Mouse (Mus musculus) adrenal gland, adult 18-20 months (tissue): ENCODE results near the gene Gm26566. TPM values are rescaled to one million over a fixed set of nuclear protein-coding genes. Genes with fewer than 3 reads are reported as not detected.
A peak's percentile ranks its signal among the peaks of the same experiment; 100 is the strongest.
"Not testable (repeated sequence)": the region's sequence is repeated elsewhere in the genome, so short reads cannot be mapped to it uniquely, and the experiment has no call there.

ENCODE experiments used
- DNase-seq, 2 experiments: peaks; one replicate each; pipeline ENCODE4 v3.0.0; 2021 to 2022; ENCODE audit warnings: low spot score in 2 of 2
- total RNA-seq, 2 experiments: library from RNA; stranded (reverse); gene quantifications; 1 replicate in 1 of 2; 2 replicates in 1 of 2; pipeline ENCODE4 v1.2.3; 2021

Gene Gm26566
- total RNA-seq, 2 experiments from 2014 or later = 0.40 TPM; not detected in 1

DNA sequence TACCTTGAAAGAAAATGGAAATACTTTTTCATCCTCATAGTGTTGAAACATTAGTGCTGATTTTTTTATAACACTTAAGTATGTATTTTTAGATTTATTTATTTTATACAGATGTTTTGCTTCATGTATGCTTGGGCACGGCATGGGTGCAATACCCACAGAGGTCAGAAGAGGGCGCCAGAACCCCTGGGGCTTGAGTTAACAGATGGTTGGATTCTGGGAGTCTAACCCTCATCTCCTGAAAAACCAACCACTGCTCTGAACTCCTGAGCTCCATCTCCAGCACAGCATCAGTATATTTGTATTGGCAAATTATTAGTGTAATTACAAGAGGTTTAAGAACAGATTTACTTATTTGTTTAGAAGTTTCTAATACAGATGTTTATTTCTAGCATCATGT lies 16.9 kb downstream of the Gm26566 start:
- peak; percentile 70 to 78 for DNase-seq

GRCm38 (mm10) chr4:88739036-88739435 lies 17.4 kb downstream of the Gm26566 start:
- DNase-seq = no peak

DNA sequence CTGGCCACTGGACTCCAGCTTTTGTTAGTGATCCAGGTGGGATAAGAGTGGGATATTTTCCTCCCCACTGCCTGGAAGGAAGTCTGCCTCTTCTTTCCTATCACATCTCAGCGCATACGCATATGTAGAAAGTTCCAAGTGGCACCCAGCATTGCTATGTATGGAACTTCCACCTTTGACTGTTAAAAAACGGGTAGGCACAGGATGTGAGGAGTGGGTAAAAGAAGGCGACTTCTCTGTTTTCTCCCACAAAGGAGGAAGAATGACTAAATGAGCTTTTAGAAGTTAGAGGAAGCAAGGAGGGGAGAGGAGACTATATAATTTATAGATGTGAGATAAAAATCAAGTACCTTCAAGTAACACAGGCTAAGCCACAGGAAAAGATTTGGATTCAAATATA lies 19.8 kb downstream of the Gm26566 start:
- no peak for DNase-seq

- no peak for DNase-seq
Measured at GRCm38 (mm10) chr4:88742771-88743371, 21.3 kb downstream of the Gm26566 start.

DNA sequence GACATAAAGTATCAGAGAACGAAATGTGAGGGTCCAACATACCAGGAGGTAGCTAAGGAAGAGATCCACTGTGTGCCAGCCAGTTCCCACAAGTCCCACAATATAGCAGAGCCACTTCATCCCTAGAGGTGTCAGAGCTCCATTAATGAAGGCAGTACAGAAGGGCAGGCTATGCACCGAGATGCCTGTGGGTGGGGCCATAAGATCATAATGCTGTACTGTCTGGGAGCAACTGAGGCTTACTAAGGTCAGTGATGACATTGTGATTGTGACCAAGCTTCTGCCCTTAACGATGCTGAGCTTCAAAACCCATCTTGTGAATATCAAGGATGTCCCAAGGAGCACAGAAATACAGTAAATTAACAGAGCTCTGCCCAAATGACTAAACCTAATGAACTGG lies 22.6 kb downstream of the Gm26566 start:
- no peak for DNase-seq

DNA sequence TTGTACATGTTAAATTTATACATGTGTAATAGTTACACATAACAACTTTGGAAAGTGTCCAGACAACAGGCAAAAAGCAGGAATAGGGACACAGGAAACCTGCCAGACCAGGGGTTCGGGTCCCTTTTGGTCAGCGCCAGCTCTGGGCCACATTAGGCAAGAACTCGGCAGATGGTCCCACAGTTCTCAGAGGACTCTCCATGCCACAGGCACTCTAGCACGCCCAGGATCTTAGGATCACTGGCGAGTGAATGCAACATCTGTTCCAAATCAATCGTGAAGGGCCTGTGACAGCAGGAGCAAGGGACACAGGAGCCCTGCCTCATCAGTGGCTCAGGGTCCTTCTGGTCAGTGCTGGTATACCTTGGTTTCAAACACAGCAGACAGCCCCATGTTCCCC lies 28.3 kb downstream of the Gm26566 start:
- DNase-seq = no peak

GRCm38 (mm10) chr4:88754818-88755340 lies 33.3 kb downstream of the Gm26566 start, which contains the start of gene Gm13271:
TSS of gene Gm13271 (plus strand) at chr4:88754868.
- peak; percentile 70 to 75 for DNase-seq

DNA sequence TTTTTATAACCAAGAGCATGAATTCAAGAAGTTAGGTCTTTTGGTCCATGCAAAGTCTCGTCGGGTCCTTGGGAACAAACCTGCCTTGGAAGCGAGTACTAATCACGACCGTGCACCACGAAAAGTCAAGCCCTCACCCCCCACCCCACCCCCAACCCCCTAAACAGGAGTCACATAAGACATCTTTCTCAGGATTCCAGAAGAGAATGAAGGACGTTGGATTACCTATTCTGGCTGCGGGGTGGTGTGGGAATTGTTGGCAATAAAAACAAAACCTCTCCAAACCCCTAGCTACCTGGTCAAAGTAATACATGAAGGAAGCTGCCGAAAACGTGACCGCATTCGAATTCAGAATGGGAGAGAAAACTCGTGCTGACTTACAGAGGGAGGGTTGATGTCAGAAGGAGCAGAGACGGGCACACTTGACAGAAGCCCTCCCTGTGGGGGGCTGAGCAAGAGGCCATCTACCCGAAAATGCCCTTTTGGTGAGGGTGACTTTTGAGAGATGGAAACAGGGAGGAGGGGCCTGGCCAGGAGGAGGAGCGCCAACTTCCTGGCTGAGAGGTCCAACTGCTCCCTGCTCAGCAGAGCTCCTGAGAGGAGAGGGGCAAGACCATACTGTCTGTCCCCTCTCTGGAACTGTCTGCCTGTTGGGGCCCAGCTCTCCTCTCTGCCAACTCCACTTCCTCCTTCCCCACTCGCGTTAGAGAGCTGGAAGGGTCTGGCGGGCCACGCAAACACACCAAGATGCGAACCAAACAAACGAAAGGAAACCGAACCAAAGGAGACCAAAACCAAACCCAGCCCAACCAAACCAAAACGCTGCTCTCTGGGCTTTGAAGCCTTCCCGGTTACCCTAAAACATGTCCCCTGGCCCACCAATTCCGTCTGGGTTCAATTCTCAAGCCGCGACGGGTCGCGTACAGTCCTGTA lies 35.2 kb downstream of the Gm26566 start:
- DNase-seq = peak; percentile 8 to 21

DNA sequence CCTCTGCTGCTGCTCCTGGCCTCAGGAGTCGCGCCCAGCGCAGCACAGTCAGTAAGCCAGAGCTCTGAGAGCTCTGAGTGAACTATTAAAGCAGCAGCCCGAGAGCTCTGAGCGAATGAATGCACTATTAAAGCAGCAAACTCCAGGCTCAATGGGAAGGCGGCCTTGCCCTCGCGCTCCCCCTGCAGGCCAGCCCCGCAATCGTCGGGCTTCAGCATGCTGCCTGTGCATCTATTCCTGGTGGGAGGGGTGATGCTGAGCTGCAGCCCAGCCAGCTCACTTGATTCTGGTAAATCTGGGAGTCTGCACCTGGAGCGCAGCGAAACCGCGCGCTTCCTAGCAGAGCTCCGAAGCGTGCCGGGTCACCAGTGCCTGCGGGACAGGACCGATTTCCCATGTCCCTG lies 36.0 kb downstream of the Gm26566 start:
- peak; percentile 86 to 90 for DNase-seq

GRCm38 (mm10) chr4:88758751-88759150 lies 37.1 kb downstream of the Gm26566 start:
- not testable (repeated sequence) for DNase-seq

DNA sequence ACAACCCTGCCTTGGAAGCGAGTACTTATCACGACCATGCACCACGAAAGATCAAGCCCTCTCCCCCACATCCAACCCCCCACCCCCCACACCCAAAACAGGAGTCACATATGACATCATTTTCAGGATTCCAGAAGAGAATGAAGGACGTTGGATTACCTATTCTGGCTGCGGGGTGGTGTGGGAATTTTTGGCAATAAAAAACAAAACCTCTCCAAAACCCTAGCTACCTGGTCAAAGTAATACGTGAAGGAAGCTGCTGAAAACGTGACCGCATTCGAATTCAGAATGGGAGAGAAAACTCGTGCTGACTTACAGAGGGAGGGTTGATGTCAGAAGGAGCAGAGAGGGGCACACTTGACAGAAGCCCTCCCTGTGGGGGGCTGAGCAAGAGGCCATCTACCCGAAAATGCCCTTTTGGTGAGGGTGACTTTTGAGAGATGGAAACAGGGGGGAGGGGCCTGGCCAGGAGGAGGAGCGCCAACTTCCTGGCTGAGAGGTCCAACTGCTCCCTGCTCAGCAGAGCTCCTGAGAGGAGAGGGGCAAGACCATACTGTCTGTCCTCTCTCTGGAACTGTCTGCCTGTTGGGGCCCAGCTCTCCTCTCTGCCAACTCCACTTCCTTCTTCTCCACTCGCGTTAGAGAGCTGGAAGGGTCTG lies 38.1 kb downstream of the Gm26566 start, which contains the start of gene Gm13283:
TSS of gene Gm13283 (plus strand) at position 510 of the 659 bp plus-strand sequence.
- DNase-seq = peak in 1 of 2 experiments; percentile 16

DNA sequence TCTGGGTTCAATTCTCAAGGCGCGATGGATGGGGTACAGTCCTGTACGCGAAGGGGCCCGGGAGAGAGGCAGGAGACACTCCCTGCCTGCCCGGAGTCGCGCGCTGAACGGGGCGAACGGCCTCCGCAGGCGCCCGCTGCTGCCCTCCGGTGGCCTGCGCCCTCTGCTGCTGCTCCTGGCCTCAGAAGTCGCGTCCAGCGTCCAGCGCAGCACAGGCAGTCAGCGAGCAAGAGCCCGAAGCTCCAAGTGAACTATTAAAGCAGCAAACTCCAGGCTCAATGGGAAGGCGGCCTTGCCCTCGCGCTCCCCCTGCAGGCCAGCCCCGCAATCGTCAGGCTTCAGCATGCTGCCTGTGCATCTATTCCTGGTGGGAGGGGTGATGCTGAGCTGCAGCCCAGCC lies 38.8 kb downstream of the Gm26566 start:
- peak; percentile 57 to 67 for DNase-seq

- peak; percentile 65 to 71 for DNase-seq
Measured at GRCm38 (mm10) chr4:88761776-88762175, 40.2 kb downstream of the Gm26566 start.

GRCm38 (mm10) chr4:88762341-88762740 lies 40.7 kb downstream of the Gm26566 start:
- DNase-seq = peak in 1 of 2 experiments; percentile 15

- peak; percentile 37 for DNase-seq
Measured at GRCm38 (mm10) chr4:88763384-88764018, 41.9 kb downstream of the Gm26566 start.

Other genes starting within 250 kb of the Gm26566 start
- not detected for gene Ifnb1, start 199.0 kb upstream of the Gm26566 start, total RNA-seq
- not detected for gene Ifna15, start 163.6 kb upstream of the Gm26566 start, total RNA-seq
- gene Ifna14, start 150.0 kb upstream of the Gm26566 start, total RNA-seq = not detected
- not detected for gene Ifna9, start 129.4 kb upstream of the Gm26566 start, total RNA-seq
- not detected for gene Ifna12, start 118.4 kb upstream of the Gm26566 start, total RNA-seq
- not detected for gene C87499, start 87.4 kb upstream of the Gm26566 start, total RNA-seq
- not detected for gene Ifna13, start 77.3 kb upstream of the Gm26566 start, total RNA-seq
- gene Ifna16, start 44.9 kb upstream of the Gm26566 start, total RNA-seq = not detected
- gene Ifna2, start 37.9 kb upstream of the Gm26566 start, total RNA-seq = not detected
- not detected for gene Ifnab, start 30.4 kb upstream of the Gm26566 start, total RNA-seq
- gene Klhl9, start 660 bp downstream of the Gm26566 start, total RNA-seq = 10 to 100 TPM; 77.8 to 85.0 TPM
- not detected for gene Gm13271, start 33.1 kb downstream of the Gm26566 start, total RNA-seq
- gene Gm13283, start 38.3 kb downstream of the Gm26566 start, total RNA-seq = not detected
- gene Gm13290, start 52.0 kb downstream of the Gm26566 start, total RNA-seq = not detected
- gene Gm13289, start 55.1 kb downstream of the Gm26566 start, total RNA-seq = not detected
- not detected for gene Gm13272, start 58.0 kb downstream of the Gm26566 start, total RNA-seq
- not detected for gene Ifnz, start 60.3 kb downstream of the Gm26566 start, total RNA-seq
- not detected for gene Gm13276, start 63.9 kb downstream of the Gm26566 start, total RNA-seq
- gene Gm13277, start 66.8 kb downstream of the Gm26566 start, total RNA-seq = not detected
- gene Gm13278, start 69.7 kb downstream of the Gm26566 start, total RNA-seq = not detected
- gene Gm13275, start 72.7 kb downstream of the Gm26566 start, total RNA-seq = not detected
- gene Gm13279, start 75.6 kb downstream of the Gm26566 start, total RNA-seq = not detected
- not detected for gene Gm13285, start 77.9 kb downstream of the Gm26566 start, total RNA-seq
- not detected for gene Gm13287, start 81.4 kb downstream of the Gm26566 start, total RNA-seq
- gene Gm13288, start 83.7 kb downstream of the Gm26566 start, total RNA-seq = not detected
- gene Ifna7, start 94.4 kb downstream of the Gm26566 start, total RNA-seq = not detected
- gene Ifna11, start 98.2 kb downstream of the Gm26566 start, total RNA-seq = not detected
- not detected for gene Ifna6, start 105.6 kb downstream of the Gm26566 start, total RNA-seq
- not detected for gene Ifna5, start 113.7 kb downstream of the Gm26566 start, total RNA-seq
- not detected for gene Ifna4, start 120.1 kb downstream of the Gm26566 start, total RNA-seq
- not detected for gene Ifna1, start 128.3 kb downstream of the Gm26566 start, total RNA-seq
- gene Ifne, start 158.4 kb downstream of the Gm26566 start, total RNA-seq = not detected